Mouse (Mus musculus): Measurements from ENCODE around the gene Pheta1. TPM values are rescaled to one million over a fixed set of nuclear protein-coding genes. Genes with fewer than 3 reads are reported as not detected.

Gene Pheta1
- polyA plus RNA-seq, 1 experiment, result 283 TPM

DNA sequence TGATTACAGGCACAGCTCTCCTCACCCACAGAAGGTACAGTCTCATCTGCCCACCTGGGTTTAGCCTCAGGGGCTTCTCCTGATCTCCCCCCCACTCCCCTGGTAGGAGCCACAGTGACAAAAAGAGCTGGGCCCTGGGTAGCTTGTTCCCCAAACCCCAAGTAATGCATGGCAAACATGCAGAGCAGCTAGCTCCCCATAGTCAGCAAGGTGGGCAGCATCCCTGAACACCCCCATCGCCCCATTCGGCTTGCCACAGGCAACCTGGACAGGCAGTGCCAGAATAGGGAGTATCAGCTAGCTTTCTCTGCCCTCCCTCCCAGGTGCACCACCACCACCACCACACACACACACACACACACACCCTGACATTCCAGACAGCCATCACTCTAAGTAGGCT, 15.6 kb upstream of the Pheta1 start:
- TF ChIP-seq POLR2A (IDR thresholded peaks at IDR 0.05; ENCODE audit: low read depth, low read length) (no peak), CTCF (IDR thresholded peaks at IDR 0.05; ENCODE audit: extremely low read depth, insufficient read length, insufficient replicate concordance, low read depth, low read length) (no peak)
- H3K27me3 ChIP-seq (ENCODE audit: control insufficient read depth, insufficient read depth, low read length), result no peaks in the 10 kb centered on the region
- H3K27ac ChIP-seq (ENCODE audit: insufficient read depth, low read depth, low read length), result peak overlapping the region; percentile 22; the same call in 1 of the 2 replicates
- H3K36me3 ChIP-seq (ENCODE audit: control insufficient read depth, insufficient read depth, low read length), result peaks cover 8% of the 10 kb centered on the region
- peaks cover 33% of the 10 kb centered on the region for H3K4me1 ChIP-seq (ENCODE audit: control insufficient read depth, insufficient read depth, insufficient read length, low read length)
- H3K4me3 ChIP-seq (ENCODE audit: low read depth, low read length), result peak overlapping the region; percentile 94
- WGBS, result 85% methylated on average over 2 of the region's 2 CpGs

DNA sequence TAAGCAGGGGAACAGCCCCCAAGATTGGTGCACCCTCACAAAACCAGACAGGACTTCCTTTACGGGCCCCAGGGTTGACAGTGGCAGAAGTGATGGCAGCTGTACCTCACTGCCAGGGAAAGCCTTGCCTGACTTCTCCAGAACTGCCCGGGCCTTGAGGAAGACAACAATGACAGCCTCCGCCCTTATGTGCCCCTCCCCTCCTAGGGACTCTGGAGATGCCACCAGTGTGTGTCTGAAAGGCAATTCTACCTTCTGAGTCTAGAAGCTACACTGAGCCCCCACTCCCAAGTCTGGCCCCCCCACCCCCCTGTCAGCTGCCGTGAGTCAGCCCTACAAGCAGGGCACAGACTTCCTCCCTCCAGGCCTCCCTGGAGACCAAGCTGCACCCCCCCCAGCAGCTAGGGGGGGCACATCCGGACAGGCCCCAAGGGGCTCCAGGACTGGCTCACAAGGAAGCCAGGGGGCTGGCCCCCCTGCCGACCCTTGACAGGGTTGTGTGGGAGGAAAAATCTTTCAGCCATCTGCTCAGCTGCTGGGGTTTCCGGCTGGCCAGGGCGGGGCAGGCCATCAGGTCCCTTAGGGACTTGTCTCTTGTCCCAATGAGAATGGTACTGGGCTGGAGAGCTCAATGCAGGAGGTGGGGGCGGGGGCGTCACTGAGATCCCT, 15.1 kb upstream of the Pheta1 start:
- WGBS, result 45% methylated on average over 10 of the region's 10 CpGs
- Histone ChIP-seq H3K4me3 (ENCODE audit: low read depth, low read length) (peak overlapping the region; percentile 94), H3K36me3 (ENCODE audit: control insufficient read depth, insufficient read depth, low read length) (peaks cover 3% of the 10 kb centered on the region), H3K4me1 (ENCODE audit: control insufficient read depth, insufficient read depth, insufficient read length, low read length) (peaks cover 27% of the 10 kb centered on the region), H3K27ac (ENCODE audit: insufficient read depth, low read depth, low read length) (peak overlapping the region; percentile 22; the same call in 1 of the 2 replicates), H3K27me3 (ENCODE audit: control insufficient read depth, insufficient read depth, low read length) (no peaks in the 10 kb centered on the region)
- TF ChIP-seq POLR2A (IDR thresholded peaks at IDR 0.05; ENCODE audit: low read depth, low read length) (no peak), CTCF (IDR thresholded peaks at IDR 0.05; ENCODE audit: extremely low read depth, insufficient read length, insufficient replicate concordance, low read depth, low read length) (no peak)

GRCm38 (mm10) chr5:121834241-121834606, 14.6 kb upstream of the Pheta1 start:
- WGBS, result 55% methylated on average over 7 of the region's 7 CpGs
- H3K27ac ChIP-seq (ENCODE audit: insufficient read depth, low read depth, low read length), result no peak overlapping the region; the same call in 1 of the 2 replicates
- peaks cover 27% of the 10 kb centered on the region for H3K4me1 ChIP-seq (ENCODE audit: control insufficient read depth, insufficient read depth, insufficient read length, low read length)
- no peak for TF ChIP-seq POLR2A (IDR thresholded peaks at IDR 0.05; ENCODE audit: low read depth, low read length)
- TF ChIP-seq CTCF (IDR thresholded peaks at IDR 0.05; ENCODE audit: extremely low read depth, insufficient read length, insufficient replicate concordance, low read depth, low read length), result no peak
- H3K27me3 ChIP-seq (ENCODE audit: control insufficient read depth, insufficient read depth, low read length), result no peaks in the 10 kb centered on the region
- peak overlapping the region; percentile 94 for H3K4me3 ChIP-seq (ENCODE audit: low read depth, low read length)
- peaks cover under 1% of the 10 kb centered on the region; the same call in 1 of the 2 replicates for H3K36me3 ChIP-seq (ENCODE audit: control insufficient read depth, insufficient read depth, low read length)

- H3K4me3 ChIP-seq (ENCODE audit: low read depth, low read length), result peak overlapping the region; percentile 94
- peak overlapping the region; percentile 39 for H3K27ac ChIP-seq (ENCODE audit: insufficient read depth, low read depth, low read length)
- 41% methylated on average over 12 of the region's 12 CpGs for WGBS
- no peaks in the 10 kb centered on the region; the same call in 1 of the 2 replicates for H3K36me3 ChIP-seq (ENCODE audit: control insufficient read depth, insufficient read depth, low read length)
- H3K27me3 ChIP-seq (ENCODE audit: control insufficient read depth, insufficient read depth, low read length), result no peaks in the 10 kb centered on the region
- no peak; the same call in 1 of the 2 replicates for TF ChIP-seq POLR2A (IDR thresholded peaks at IDR 0.05; ENCODE audit: low read depth, low read length)
- TF ChIP-seq CTCF (IDR thresholded peaks at IDR 0.05; ENCODE audit: extremely low read depth, insufficient read length, insufficient replicate concordance, low read depth, low read length), result no peak
- peaks cover 30% of the 10 kb centered on the region for H3K4me1 ChIP-seq (ENCODE audit: control insufficient read depth, insufficient read depth, insufficient read length, low read length)
Observed at GRCm38 (mm10) chr5:121834991-121835747, 13.6 kb upstream of the Pheta1 start.

DNA sequence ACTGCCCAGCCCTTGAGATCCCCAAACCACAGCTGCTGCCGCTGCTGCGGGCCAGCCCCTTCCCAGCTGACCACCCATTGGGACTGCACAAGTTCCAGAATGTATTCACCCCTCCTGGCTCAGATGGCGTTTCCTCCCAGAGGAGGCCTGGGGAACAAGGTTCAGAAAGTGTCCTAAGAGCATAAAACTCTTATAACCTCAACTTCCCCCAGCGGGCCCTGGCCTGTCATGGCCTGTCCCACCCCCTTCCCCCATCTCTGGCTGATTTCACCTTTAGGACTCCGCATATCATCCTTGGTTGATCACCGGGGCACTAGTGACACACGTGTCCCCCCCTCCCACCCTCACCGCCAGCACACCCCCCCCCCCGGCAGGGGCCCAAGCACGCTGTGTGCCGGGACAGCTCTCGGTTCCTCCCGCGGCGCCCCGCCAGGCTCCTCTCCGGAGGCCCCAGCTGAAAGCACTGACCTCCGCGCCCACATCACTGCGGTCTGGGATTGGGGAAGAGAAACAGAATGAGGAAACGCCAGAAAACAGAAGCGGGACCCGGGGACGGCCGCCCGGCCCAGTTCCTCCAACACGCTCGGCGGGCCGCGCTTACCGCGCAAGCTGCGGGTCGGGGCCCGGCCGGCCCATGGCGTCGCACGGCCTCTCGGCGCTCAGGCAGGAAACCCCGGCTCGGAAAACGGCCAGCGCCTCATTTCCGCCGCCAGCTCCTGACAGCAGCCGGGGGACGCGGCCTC, 12.7 kb upstream of the Pheta1 start:
- peak overlapping the region; percentile 90 for H3K27ac ChIP-seq (ENCODE audit: insufficient read depth, low read depth, low read length)
- H3K36me3 ChIP-seq (ENCODE audit: control insufficient read depth, insufficient read depth, low read length), result no peaks in the 10 kb centered on the region; the same call in 1 of the 2 replicates
- H3K4me3 ChIP-seq (ENCODE audit: low read depth, low read length), result peak overlapping the region; percentile 94
- WGBS, result under 1% methylated on average over 50 of the region's 51 CpGs
- no peaks in the 10 kb centered on the region for H3K27me3 ChIP-seq (ENCODE audit: control insufficient read depth, insufficient read depth, low read length)
- TF ChIP-seq CTCF (IDR thresholded peaks at IDR 0.05; ENCODE audit: extremely low read depth, insufficient read length, insufficient replicate concordance, low read depth, low read length) (no peak), POLR2A (IDR thresholded peaks at IDR 0.05; ENCODE audit: low read depth, low read length) (peak; percentile 20; the same call in 1 of the 2 replicates)
- peaks cover 30% of the 10 kb centered on the region for H3K4me1 ChIP-seq (ENCODE audit: control insufficient read depth, insufficient read depth, insufficient read length, low read length)

- Histone ChIP-seq H3K4me3 (ENCODE audit: low read depth, low read length) (peak overlapping the region; percentile 94), H3K36me3 (ENCODE audit: control insufficient read depth, insufficient read depth, low read length) (no peaks in the 10 kb centered on the region; the same call in 1 of the 2 replicates), H3K27me3 (ENCODE audit: control insufficient read depth, insufficient read depth, low read length) (no peaks in the 10 kb centered on the region), H3K4me1 (ENCODE audit: control insufficient read depth, insufficient read depth, insufficient read length, low read length) (peaks cover 30% of the 10 kb centered on the region), H3K27ac (ENCODE audit: insufficient read depth, low read depth, low read length) (peak overlapping the region; percentile 90)
- WGBS, result under 1% methylated on average over 76 of the region's 77 CpGs
- peak; percentile 81 for TF ChIP-seq POLR2A (IDR thresholded peaks at IDR 0.05; ENCODE audit: low read depth, low read length)
- TF ChIP-seq CTCF (IDR thresholded peaks at IDR 0.05; ENCODE audit: extremely low read depth, insufficient read length, insufficient replicate concordance, low read depth, low read length), result no peak
Observed at GRCm38 (mm10) chr5:121836692-121837415, 11.9 kb upstream of the Pheta1 start.
